ENCODE assay signal across 20 mouse cellular contexts in the genomic region with DNA sequence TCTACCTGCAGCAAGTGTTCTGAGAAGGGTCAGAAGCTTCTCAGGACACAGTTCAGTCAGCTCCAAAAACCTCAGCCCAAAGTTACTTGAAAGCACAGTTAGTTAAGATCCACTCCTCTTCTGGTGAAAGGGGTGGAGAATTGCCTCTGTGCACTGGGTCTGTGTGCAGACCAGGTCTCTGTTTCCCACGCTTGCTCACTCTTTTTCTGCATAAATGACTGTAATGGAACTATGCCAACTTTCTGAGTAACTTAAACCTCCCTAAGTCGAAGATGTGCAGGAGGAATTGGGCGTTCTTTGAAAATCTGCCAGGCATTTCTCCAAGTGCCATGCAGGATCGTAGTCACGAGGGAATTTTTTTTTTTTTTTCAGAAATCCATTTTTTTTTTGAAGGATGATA.
DNase-seq lines count a peak whose midpoint lies in the region; ATAC-seq lines count a peak whose summit lies in the region.
"Had no signal": no experiment of that assay in that cellular context is flagged by ENCODE, and none has a peak within 500 bp of the region (broad histone marks: within the 10 kb centered on the region; RNA-seq: fewer than 3 reads in every experiment).

No protein-coding gene starts in this region.

- no peak overlapping the region for H3K4me2 ChIP-seq in forebrain, embryonic 14.5 days (ENCODE audit: low read length)
- no peak overlapping the region for H3K4me2 ChIP-seq in forebrain, embryonic 13.5 days
- H3K4me2 ChIP-seq: heart, embryonic 11.5 days; hindbrain, embryonic 15.5 days; limb, embryonic 12.5 days; liver, embryonic 15.5 days had no signal

- H3K36me3 ChIP-seq in forebrain, embryonic 14.5 days (ENCODE audit: control insufficient read depth, insufficient read depth, low read length): no peaks in the 10 kb centered on the region
- no peaks in the 10 kb centered on the region for H3K36me3 ChIP-seq in forebrain, embryonic 13.5 days (ENCODE audit: poor library complexity, severe bottlenecking)
- H3K36me3 ChIP-seq: G1E; hindbrain, embryonic 15.5 days; limb, embryonic 12.5 days; liver, embryonic 15.5 days had no signal

- no peak overlapping the region for H3K27ac ChIP-seq in forebrain, embryonic 14.5 days (ENCODE audit: low read depth, low read length)
- H3K27ac ChIP-seq in forebrain, embryonic 13.5 days: no peak overlapping the region
- H3K27ac ChIP-seq: hindbrain, embryonic 15.5 days; limb, embryonic 12.5 days; liver, embryonic 15.5 days had no signal

- H3K9ac ChIP-seq in forebrain, embryonic 14.5 days (ENCODE audit: low read length): no peak overlapping the region
- H3K9ac ChIP-seq in forebrain, embryonic 13.5 days: no peak overlapping the region
- H3K9ac ChIP-seq: forebrain, postnatal 0 days; hindbrain, embryonic 15.5 days; limb, embryonic 12.5 days; liver, embryonic 15.5 days had no signal

- peak; percentile 68 for DNase-seq in forebrain, embryonic 14.5 days (ENCODE audit: low spot score)
- DNase-seq in left cerebral cortex, postnatal 25 days (ENCODE audit: low spot score in 2 of 2): peak; percentile 19 to 59
- DNase-seq in left cerebral cortex, postnatal 4 days: no peak
- DNase-seq in right cerebral cortex, adult 18-20 months: peak; percentile 33
- no peak for DNase-seq in right cerebral cortex, postnatal 36 days (ENCODE audit: low spot score in 2 of 2)
- peak; percentile 75 for DNase-seq in telencephalon, adult 2 months (ENCODE audit: low read depth, low spot score)
- DNase-seq in embryo, embryonic 9.5 days (ENCODE audit: extremely low spot score): no peak
- DNase-seq: cerebellum, adult 2 months; forebrain, postnatal 0 days; heart, postnatal 10 days; kidney, adult 11 months; thymus, adult 18-20 months; thymus, postnatal 4 days had no signal

- H3K9me3 ChIP-seq in forebrain, embryonic 14.5 days (replicated peaks; ENCODE audit: control insufficient read depth, low read length): no peaks in the 10 kb centered on the region
- H3K9me3 ChIP-seq in forebrain, embryonic 13.5 days (replicated peaks): no peaks in the 10 kb centered on the region
- H3K9me3 ChIP-seq: hindbrain, embryonic 15.5 days; limb, embryonic 12.5 days; liver, embryonic 15.5 days had no signal

- H3K27me3 ChIP-seq in forebrain, embryonic 14.5 days (replicated peaks; ENCODE audit: control insufficient read depth, insufficient read depth, low read length): no peaks in the 10 kb centered on the region
- H3K27me3 ChIP-seq in forebrain, embryonic 13.5 days: no peaks in the 10 kb centered on the region
- H3K27me3 ChIP-seq: hindbrain, embryonic 15.5 days; limb, embryonic 12.5 days; liver, embryonic 15.5 days; megakaryocyte, embryonic 14.5 days had no signal

- H3K4me3 ChIP-seq in forebrain, embryonic 14.5 days (ENCODE audit: low read depth, low read length): no peak overlapping the region
- H3K4me3 ChIP-seq in forebrain, embryonic 13.5 days: no peak overlapping the region
- H3K4me3 ChIP-seq: hindbrain, embryonic 15.5 days; limb, embryonic 12.5 days; liver, embryonic 15.5 days; megakaryocyte, embryonic 14.5 days had no signal

- ATAC-seq in forebrain, embryonic 14.5 days: no peak
- no peak for ATAC-seq in forebrain, embryonic 13.5 days
- ATAC-seq: forebrain, postnatal 0 days had no signal

- H3K4me1 ChIP-seq in forebrain, embryonic 14.5 days (ENCODE audit: control insufficient read depth, insufficient read depth, low read length): no peaks in the 10 kb centered on the region
- H3K4me1 ChIP-seq in forebrain, embryonic 13.5 days: no peaks in the 10 kb centered on the region
- H3K4me1 ChIP-seq: hindbrain, embryonic 15.5 days; limb, embryonic 12.5 days; liver, embryonic 15.5 days; megakaryocyte, embryonic 14.5 days had no signal

- 39% methylated on average over 5 of the region's 5 CpGs for WGBS in forebrain, embryonic 14.5 days
- WGBS in forebrain, embryonic 13.5 days: 53% methylated on average over 5 of the region's 5 CpGs

- intact Hi-C loops in left cerebral cortex, postnatal 25 days (cut with DNase I): no loop called here
- intact Hi-C loops in left cerebral cortex, postnatal 4 days (cut with DNase I): no loop called here

Comparison
In these comparisons a context has a peak if more than half of its experiments do, and no peak if none do; other contexts are left out.
1. DNase-seq: peak in forebrain, embryonic 14.5 days (single experiment), left cerebral cortex, postnatal 25 days (2 of 2), right cerebral cortex, adult 18-20 months (single experiment) and telencephalon, adult 2 months (single experiment); none in left cerebral cortex, postnatal 4 days (single experiment), right cerebral cortex, postnatal 36 days (0 of 2) and embryo, embryonic 9.5 days (single experiment).